Mouse (Mus musculus): ENCODE results near the gene Ifi47. TPM values are rescaled to one million over a fixed set of nuclear protein-coding genes. Genes with fewer than 3 reads are reported as not detected.

Ifi47 gene
- polyA plus RNA-seq, 1 experiment from 2014 or later = 1.1 TPM

- Histone ChIP-seq H3K4me1 (replicated peaks; ENCODE audit: control insufficient read depth, insufficient read depth, low read length) (no peaks in the 10 kb centered on the region), H3K9ac (ENCODE audit: low read length) (no peak overlapping the region), H3K27me3 (ENCODE audit: control insufficient read depth, insufficient read depth, low read length) (no peaks in the 10 kb centered on the region), H3K4me2 (ENCODE audit: low read depth, low read length, severe bottlenecking) (no peak overlapping the region), H3K27ac (ENCODE audit: low read depth, low read length) (no peak overlapping the region), H3K9me3 (ENCODE audit: control insufficient read depth, low read length) (no peaks in the 10 kb centered on the region), H3K36me3 (ENCODE audit: control insufficient read depth, insufficient read depth, low read length) (no peaks in the 10 kb centered on the region), H3K4me3 (ENCODE audit: low read depth, low read length) (no peak overlapping the region)
- ATAC-seq (replicated peaks; ENCODE audit: low FRiP score) (no peak), DNase-seq (ENCODE audit: low spot score) (no peak)
- 90% methylated on average over 6 of the region's 6 CpGs for whole genome bisulfite sequencing
Measured at GRCm38 (mm10) chr11:49093861-49094660, 17.7 kb downstream of the Ifi47 start.

- no peaks in the 10 kb centered on the region for H3K36me3 ChIP-seq (ENCODE audit: control insufficient read depth, insufficient read depth, low read length)
- H3K4me1 ChIP-seq (replicated peaks; ENCODE audit: control insufficient read depth, insufficient read depth, low read length) = no peaks in the 10 kb centered on the region
- H3K4me3 ChIP-seq (ENCODE audit: low read depth, low read length) = no peak overlapping the region
- ATAC-seq (replicated peaks; ENCODE audit: low FRiP score) (0 out of 2 replicates have a peak, but pooled peaks have one; percentile 27), DNase-seq (ENCODE audit: low spot score) (no peak)
- no peak overlapping the region for H3K4me2 ChIP-seq (ENCODE audit: low read depth, low read length, severe bottlenecking)
- 69% methylated on average over 4 of the region's 4 CpGs for WGBS
- H3K27me3 ChIP-seq (ENCODE audit: control insufficient read depth, insufficient read depth, low read length) = no peaks in the 10 kb centered on the region
- no peak overlapping the region for H3K9ac ChIP-seq (ENCODE audit: low read length)
- no peak overlapping the region for H3K27ac ChIP-seq (ENCODE audit: low read depth, low read length)
- H3K9me3 ChIP-seq (ENCODE audit: control insufficient read depth, low read length) = no peaks in the 10 kb centered on the region
Measured at GRCm38 (mm10) chr11:49095367-49095766, 19.0 kb downstream of the Ifi47 start.

DNA sequence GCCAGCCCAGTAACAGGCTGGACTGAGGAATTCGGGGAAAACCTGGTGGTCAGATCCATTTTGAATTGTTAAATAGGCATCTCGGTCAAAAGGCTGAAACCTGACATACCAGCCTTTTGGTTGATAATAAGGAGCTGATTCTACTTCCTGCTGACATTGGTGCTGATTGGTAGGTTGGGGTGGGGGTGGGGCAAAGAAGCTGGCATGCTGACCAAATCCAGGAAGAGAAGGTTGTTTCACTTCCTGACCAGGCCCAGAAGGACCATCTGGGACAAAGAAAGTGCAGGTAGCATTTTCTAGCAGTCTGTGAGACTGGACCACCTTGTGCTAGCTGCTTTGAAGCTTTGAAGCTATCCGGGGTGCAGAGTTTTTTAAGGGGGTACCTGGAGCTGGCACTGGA is 24.0 kb downstream of the Ifi47 start:
- no peak for ATAC-seq (replicated peaks; ENCODE audit: low FRiP score)
- 79% methylated on average over 3 of the region's 3 CpGs for WGBS
- no peaks in the 10 kb centered on the region for H3K9me3 ChIP-seq (ENCODE audit: control insufficient read depth, low read length)

GRCm38 (mm10) chr11:49101500-49101899 is 25.1 kb downstream of the Ifi47 start:
- no peak for ATAC-seq (replicated peaks; ENCODE audit: low FRiP score)
- H3K36me3 ChIP-seq (ENCODE audit: control insufficient read depth, insufficient read depth, low read length) = no peaks in the 10 kb centered on the region
- H3K4me2 ChIP-seq (ENCODE audit: low read depth, low read length, severe bottlenecking) = no peak overlapping the region
- H3K4me3 ChIP-seq (ENCODE audit: low read depth, low read length) = no peak overlapping the region
- no peak overlapping the region for H3K27ac ChIP-seq (ENCODE audit: low read depth, low read length)
- 67% methylated on average over 5 of the region's 5 CpGs for WGBS
- no peak overlapping the region for H3K9ac ChIP-seq (ENCODE audit: low read length)
- DNase-seq (ENCODE audit: low spot score) = no peak
- H3K4me1 ChIP-seq (replicated peaks; ENCODE audit: control insufficient read depth, insufficient read depth, low read length) = no peaks in the 10 kb centered on the region
- H3K9me3 ChIP-seq (ENCODE audit: control insufficient read depth, low read length) = no peaks in the 10 kb centered on the region
- no peaks in the 10 kb centered on the region for H3K27me3 ChIP-seq (ENCODE audit: control insufficient read depth, insufficient read depth, low read length)

More for the DNA sequence above, 24.0 kb downstream of the Ifi47 start:
- no peak overlapping the region for H3K4me2 ChIP-seq (ENCODE audit: low read depth, low read length, severe bottlenecking)
- no peak overlapping the region for H3K27ac ChIP-seq (ENCODE audit: low read depth, low read length)
- no peak overlapping the region for H3K4me3 ChIP-seq (ENCODE audit: low read depth, low read length)
- no peaks in the 10 kb centered on the region for H3K27me3 ChIP-seq (ENCODE audit: control insufficient read depth, insufficient read depth, low read length)
- no peaks in the 10 kb centered on the region for H3K36me3 ChIP-seq (ENCODE audit: control insufficient read depth, insufficient read depth, low read length)
- DNase-seq (ENCODE audit: low spot score) = no peak
- H3K9ac ChIP-seq (ENCODE audit: low read length) = no peak overlapping the region
- no peaks in the 10 kb centered on the region for H3K4me1 ChIP-seq (replicated peaks; ENCODE audit: control insufficient read depth, insufficient read depth, low read length)

GRCm38 (mm10) chr11:49103047-49103693 is 26.8 kb downstream of the Ifi47 start:
- WGBS = 19% methylated on average over 8 of the region's 8 CpGs
- ATAC-seq (replicated peaks; ENCODE audit: low FRiP score) (peak; percentile 80), DNase-seq (ENCODE audit: low spot score) (peak; percentile 90)
- no peaks in the 10 kb centered on the region for H3K9me3 ChIP-seq (ENCODE audit: control insufficient read depth, low read length)
- no peak overlapping the region for H3K9ac ChIP-seq (ENCODE audit: low read length)
- H3K4me2 ChIP-seq (ENCODE audit: low read depth, low read length, severe bottlenecking) = no peak overlapping the region
- no peaks in the 10 kb centered on the region for H3K36me3 ChIP-seq (ENCODE audit: control insufficient read depth, insufficient read depth, low read length)
- H3K4me3 ChIP-seq (ENCODE audit: low read depth, low read length) = no peak overlapping the region
- no peaks in the 10 kb centered on the region for H3K4me1 ChIP-seq (replicated peaks; ENCODE audit: control insufficient read depth, insufficient read depth, low read length)
- no peaks in the 10 kb centered on the region for H3K27me3 ChIP-seq (ENCODE audit: control insufficient read depth, insufficient read depth, low read length)
- H3K27ac ChIP-seq (ENCODE audit: low read depth, low read length) = no peak overlapping the region

- no peaks in the 10 kb centered on the region for H3K4me1 ChIP-seq (replicated peaks; ENCODE audit: control insufficient read depth, insufficient read depth, low read length)
- DNase-seq (ENCODE audit: low spot score) (no peak), ATAC-seq (replicated peaks; ENCODE audit: low FRiP score) (no peak)
- H3K9me3 ChIP-seq (ENCODE audit: control insufficient read depth, low read length) = no peaks in the 10 kb centered on the region
- no peaks in the 10 kb centered on the region for H3K36me3 ChIP-seq (ENCODE audit: control insufficient read depth, insufficient read depth, low read length)
- no peak overlapping the region for H3K9ac ChIP-seq (ENCODE audit: low read length)
- WGBS = 74% methylated on average over 1 of the region's 1 CpGs
- no peak overlapping the region for H3K4me3 ChIP-seq (ENCODE audit: low read depth, low read length)
- no peak overlapping the region for H3K27ac ChIP-seq (ENCODE audit: low read depth, low read length)
- H3K4me2 ChIP-seq (ENCODE audit: low read depth, low read length, severe bottlenecking) = no peak overlapping the region
- no peaks in the 10 kb centered on the region for H3K27me3 ChIP-seq (ENCODE audit: control insufficient read depth, insufficient read depth, low read length)
Measured at GRCm38 (mm10) chr11:49105752-49106151, 29.4 kb downstream of the Ifi47 start.

DNA sequence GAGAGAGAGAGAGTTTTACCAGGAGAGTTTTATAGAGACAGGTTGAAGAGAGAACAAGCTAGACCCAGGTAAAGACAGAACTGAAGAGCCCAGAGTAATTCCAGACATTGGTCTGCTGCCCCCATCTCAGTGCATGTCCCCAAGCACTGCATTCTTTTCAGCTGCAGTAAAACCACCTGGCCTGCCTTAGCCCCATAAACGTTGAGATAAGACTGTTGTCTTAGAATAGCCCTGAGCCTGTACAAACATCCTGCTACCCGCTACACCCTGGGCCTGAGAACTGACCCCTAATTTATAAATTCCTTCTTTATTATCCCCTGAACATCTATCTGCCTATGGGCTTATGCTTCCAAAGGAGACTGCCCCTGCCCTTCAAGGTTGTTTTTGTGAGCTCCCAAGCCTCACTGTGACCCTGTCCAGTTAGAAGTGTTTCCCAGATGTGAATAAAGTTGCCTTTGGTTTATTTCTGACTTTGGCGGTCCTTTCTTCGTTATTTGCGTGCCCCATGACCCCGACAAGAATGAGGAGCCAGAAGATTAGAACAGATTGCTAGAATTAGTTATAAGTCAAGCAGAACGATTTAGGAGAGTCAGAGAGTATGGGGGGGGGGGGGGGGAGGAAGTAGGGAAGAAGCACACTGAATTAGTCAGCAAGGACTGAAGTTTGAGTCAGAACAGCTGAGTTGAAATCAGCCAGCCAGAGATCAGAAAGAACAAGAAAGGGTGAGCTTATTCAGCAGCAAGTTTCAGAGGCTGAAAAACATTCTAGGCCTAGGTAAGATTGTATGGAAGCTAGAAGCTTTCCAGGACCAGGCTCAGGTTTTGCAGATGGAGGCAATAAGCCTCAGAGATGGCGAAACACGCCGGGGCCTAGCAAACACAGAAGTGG is 31.5 kb downstream of the Ifi47 start:
- no peaks in the 10 kb centered on the region for H3K36me3 ChIP-seq (ENCODE audit: control insufficient read depth, insufficient read depth, low read length)
- WGBS = 55% methylated on average over 10 of the region's 10 CpGs
- no peak overlapping the region for H3K27ac ChIP-seq (ENCODE audit: low read depth, low read length)
- H3K4me3 ChIP-seq (ENCODE audit: low read depth, low read length) = no peak overlapping the region
- no peaks in the 10 kb centered on the region for H3K27me3 ChIP-seq (ENCODE audit: control insufficient read depth, insufficient read depth, low read length)
- no peak overlapping the region for H3K9ac ChIP-seq (ENCODE audit: low read length)
- ATAC-seq (replicated peaks; ENCODE audit: low FRiP score) = no peak
- no peak overlapping the region for H3K4me2 ChIP-seq (ENCODE audit: low read depth, low read length, severe bottlenecking)
- no peaks in the 10 kb centered on the region for H3K4me1 ChIP-seq (replicated peaks; ENCODE audit: control insufficient read depth, insufficient read depth, low read length)
- H3K9me3 ChIP-seq (ENCODE audit: control insufficient read depth, low read length) = no peaks in the 10 kb centered on the region
- no peak for DNase-seq (ENCODE audit: low spot score)

- peak; percentile 56 for DNase-seq (ENCODE audit: low spot score)
Measured at GRCm38 (mm10) chr11:49108833-49109232, 32.4 kb downstream of the Ifi47 start.

More at GRCm38 (mm10) chr11:49108833-49109232, 32.4 kb downstream of the Ifi47 start:
- Histone ChIP-seq H3K4me1 (replicated peaks; ENCODE audit: control insufficient read depth, insufficient read depth, low read length) (no peaks in the 10 kb centered on the region), H3K4me2 (ENCODE audit: low read depth, low read length, severe bottlenecking) (no peak overlapping the region), H3K4me3 (ENCODE audit: low read depth, low read length) (no peak overlapping the region), H3K9me3 (ENCODE audit: control insufficient read depth, low read length) (no peaks in the 10 kb centered on the region), H3K27ac (ENCODE audit: low read depth, low read length) (no peak overlapping the region), H3K9ac (ENCODE audit: low read length) (no peak overlapping the region), H3K27me3 (ENCODE audit: control insufficient read depth, insufficient read depth, low read length) (no peaks in the 10 kb centered on the region), H3K36me3 (ENCODE audit: control insufficient read depth, insufficient read depth, low read length) (no peaks in the 10 kb centered on the region)
- WGBS = 45% methylated on average over 1 of the region's 1 CpGs
- no peak for ATAC-seq (replicated peaks; ENCODE audit: low FRiP score)
